Mouse (Mus musculus) heart, postnatal 0 days (tissue): ENCODE data around the gene Eaf2. TPM values are rescaled to one million over a fixed set of nuclear protein-coding genes. Genes with fewer than 3 reads are reported as not detected.

ENCODE experiments used
- ATAC-seq: fragments of 200-750 bp; cut with Nextera tagmentation; 2 replicates; pipeline ENCODE4 v1.8.0; 2017; ENCODE audit warnings: low read depth, moderate number of reproducible peaks, moderate library complexity; ENCODE audit not compliant: insufficient read depth
- DNase-seq: peaks from one replicate; pipeline ENCODE4 v3.0.0-alpha.2; 2016; ENCODE audit warnings: low spot score
- H3K27ac ChIP-seq: fragments of 300-500 bp; sonication (generic); 2 replicates; pipeline ENCODE4 v1.5.1; 2014; ENCODE audit warnings: low read depth, mild to moderate bottlenecking
- H3K27me3 ChIP-seq: fragments of 300-500 bp; sonication (generic); 2 replicates; pipeline ENCODE4 v1.6.1; 2014; ENCODE audit warnings: low read length, mixed read lengths; ENCODE audit not compliant: control insufficient read depth, insufficient read depth
- H3K36me3 ChIP-seq: fragments of 300-500 bp; sonication (generic); replicated peaks from 2 replicates; pipeline ENCODE4 v1.6.1; 2014; ENCODE audit warnings: low read length, mixed read lengths; ENCODE audit not compliant: control insufficient read depth, insufficient read depth
- H3K4me1 ChIP-seq: fragments of 300-500 bp; sonication (generic); 2 replicates; pipeline ENCODE4 v1.6.1; 2014; ENCODE audit warnings: antibody characterized with exemption; ENCODE audit not compliant: control insufficient read depth, insufficient read depth
- H3K4me2 ChIP-seq: fragments of 300-500 bp; sonication (generic); 2 replicates; pipeline ENCODE4 v1.6.1; 2014; ENCODE audit warnings: low read depth, mild to moderate bottlenecking, low read length, moderate library complexity
- H3K4me3 ChIP-seq: fragments of 300-500 bp; sonication (generic); 2 replicates; pipeline ENCODE4 v1.5.1; 2014; ENCODE audit warnings: low read depth, low read length
- H3K9ac ChIP-seq: fragments of 300-500 bp; sonication (generic); replicated peaks from 2 replicates; pipeline ENCODE4 v1.6.1; 2014; ENCODE audit warnings: low read depth, low read length, mixed read lengths
- H3K9me3 ChIP-seq: fragments of 300-500 bp; sonication (generic); replicated peaks from 2 replicates; pipeline ENCODE4 v1.6.1; 2016; ENCODE audit warnings: low read length; ENCODE audit not compliant: control insufficient read depth
- CTCF ChIP-seq: IDR thresholded peaks from 2 replicates; pipeline ENCODE4 v1.5.1; 2016; ENCODE audit warnings: antibody characterized with exemption, control low read depth, low read depth
- EP300 ChIP-seq: IDR thresholded peaks from 2 replicates; pipeline ENCODE4 v1.6.1; 2016; ENCODE audit warnings: antibody characterized with exemption, low read depth
- WGBS: fragments of 180-500 bp; shearing (Covaris S2); extraction: QIAGEN DNeasy Blood & Tissue Kit; methylation state at CpG from one replicate; pipeline ENCODE4 v1.1.7; 2014; 5-methylcytosine and 5-hydroxymethylcytosine counted together
- polyA plus RNA-seq: library from polyadenylated mRNA; unstranded; fragments of >200 nt; fragmentation: Nextera tagmentation; extraction: Ambion mirVana; gene quantifications from 2 replicates; pipeline ENCODE4 v1.2.1, GENCODE M21; 2015
- total RNA-seq: library from RNA; depleted of rRNA; stranded (reverse); fragments of >200 nt; gene quantifications from 2 replicates; pipeline ENCODE4 v1.2.3, GENCODE M21; 2014; ENCODE audit warnings: low replicate concordance

The Eaf2 gene
- total and polyA plus RNA-seq, 2 experiments from 2014 or later: 0.40 TPM; not detected in 1

DNA sequence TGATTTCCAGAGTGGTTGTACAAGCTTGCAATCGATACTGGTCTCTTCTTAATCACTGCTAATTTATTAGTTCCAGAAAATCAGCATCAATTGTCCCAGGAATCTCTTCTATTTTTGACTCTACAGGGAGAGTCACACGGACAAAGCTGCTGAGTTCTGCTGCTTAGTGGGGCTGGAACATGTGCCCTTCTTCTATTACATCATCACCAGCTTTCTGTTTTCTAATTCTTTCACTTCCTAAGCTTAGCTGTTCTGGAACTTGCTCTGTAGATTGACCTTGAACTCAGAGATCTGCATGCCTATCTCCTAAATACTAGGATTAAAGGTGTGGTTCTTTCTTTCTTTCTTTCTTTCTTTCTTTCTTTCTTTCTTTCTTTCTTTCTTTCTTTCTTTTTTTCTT lies 76.5 kb downstream of the Eaf2 start:
- Histone ChIP-seq H3K27me3 (no peaks in the 10 kb centered on the region), H3K27ac (no peak overlapping the region), H3K4me1 (no peaks in the 10 kb centered on the region), H3K9me3 (peaks cover 3% of the 10 kb centered on the region; the same call in 1 of the 2 replicates), H3K4me2 (no peak overlapping the region), H3K4me3 (no peak overlapping the region), H3K9ac (no peak overlapping the region), H3K36me3 (no peaks in the 10 kb centered on the region)
- ATAC-seq (no peak), DNase-seq (no peak)
- no peak for TF ChIP-seq EP300
- TF ChIP-seq CTCF: no peak
- WGBS: 66% methylated on average over 2 of the region's 2 CpGs

DNA sequence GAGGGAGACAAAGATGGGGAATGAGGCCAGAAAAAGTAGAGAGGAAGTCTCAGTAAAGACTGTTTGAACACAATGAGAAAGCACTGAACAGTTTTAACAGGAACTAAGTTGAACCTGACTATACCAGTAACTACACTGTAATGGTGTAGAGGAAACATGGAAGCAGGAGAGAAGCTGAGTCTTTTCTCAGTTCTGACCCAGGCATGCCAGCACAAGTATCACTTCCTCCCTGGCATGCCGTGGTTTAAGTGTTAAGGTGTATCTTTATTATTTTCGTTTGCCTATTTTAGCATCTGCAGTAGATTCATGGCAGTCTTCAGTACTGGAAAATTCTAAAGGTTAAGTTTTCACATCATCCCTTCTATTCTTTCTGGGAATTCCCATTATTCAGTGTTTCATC lies 79.8 kb downstream of the Eaf2 start:
- ATAC-seq: no peak
- TF ChIP-seq EP300 (no peak), CTCF (no peak)

DNA sequence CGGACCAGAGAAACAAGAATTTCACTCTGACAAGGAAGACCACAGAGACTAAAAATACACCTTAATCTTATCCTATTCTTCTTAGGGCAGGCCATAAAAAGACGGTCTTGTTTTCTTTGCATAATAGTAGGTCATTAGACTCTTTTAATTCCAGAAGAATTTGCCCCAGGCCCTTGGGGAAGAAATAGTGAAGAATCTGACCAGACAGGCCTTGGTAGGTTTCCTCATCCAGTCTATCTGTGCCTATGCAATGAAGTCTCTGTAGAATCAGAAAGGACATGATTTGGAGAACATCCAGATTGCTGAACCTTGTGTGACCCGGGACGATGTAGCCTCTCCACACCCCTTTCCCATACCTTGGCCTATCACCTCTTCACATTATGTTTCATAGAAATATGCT lies 84.6 kb downstream of the Eaf2 start:
- Histone ChIP-seq H3K4me2 (no peak overlapping the region), H3K27me3 (no peaks in the 10 kb centered on the region), H3K9ac (no peak overlapping the region), H3K9me3 (no peaks in the 10 kb centered on the region), H3K4me3 (no peak overlapping the region), H3K27ac (no peak overlapping the region), H3K36me3 (no peaks in the 10 kb centered on the region), H3K4me1 (no peaks in the 10 kb centered on the region)
- TF ChIP-seq EP300 (no peak), CTCF (no peak)
- DNase-seq (no peak), ATAC-seq (no peak)
- WGBS: 64% methylated on average over 4 of the region's 4 CpGs

More for the DNA sequence above, 79.8 kb downstream of the Eaf2 start:
- Histone ChIP-seq H3K4me2 (no peak overlapping the region), H3K9ac (no peak overlapping the region), H3K27ac (no peak overlapping the region), H3K9me3 (no peaks in the 10 kb centered on the region), H3K4me1 (no peaks in the 10 kb centered on the region), H3K36me3 (no peaks in the 10 kb centered on the region), H3K4me3 (no peak overlapping the region), H3K27me3 (no peaks in the 10 kb centered on the region)
- DNase-seq: no peak
- WGBS: 57% methylated on average over 2 of the region's 2 CpGs

DNA sequence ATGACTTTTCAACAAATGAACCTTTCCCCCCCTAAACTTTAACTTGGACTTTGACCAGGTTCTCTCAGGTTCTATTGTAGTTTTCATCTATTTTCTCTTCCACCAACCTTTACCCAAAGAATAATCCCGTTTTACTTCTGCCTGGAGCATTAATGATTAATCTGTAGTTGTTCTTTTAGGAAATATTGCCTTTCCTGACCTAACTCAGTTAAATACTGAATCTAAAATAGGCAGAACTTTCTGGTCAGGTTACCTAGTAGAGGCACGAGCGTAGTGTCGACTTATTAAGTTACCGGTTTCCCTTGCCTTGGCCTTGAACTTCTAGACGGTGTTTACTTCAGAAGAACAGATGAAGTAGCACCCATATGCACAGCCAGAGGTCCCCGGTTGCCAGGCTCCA lies 88.3 kb downstream of the Eaf2 start:
- Histone ChIP-seq H3K27ac (no peak overlapping the region), H3K36me3 (no peaks in the 10 kb centered on the region), H3K9me3 (no peaks in the 10 kb centered on the region), H3K4me3 (no peak overlapping the region), H3K4me2 (no peak overlapping the region), H3K27me3 (no peaks in the 10 kb centered on the region), H3K4me1 (no peaks in the 10 kb centered on the region), H3K9ac (no peak overlapping the region)
- WGBS: 84% methylated on average over 7 of the region's 7 CpGs
- TF ChIP-seq EP300: no peak
- ATAC-seq (no peak), DNase-seq (no peak)

DNA sequence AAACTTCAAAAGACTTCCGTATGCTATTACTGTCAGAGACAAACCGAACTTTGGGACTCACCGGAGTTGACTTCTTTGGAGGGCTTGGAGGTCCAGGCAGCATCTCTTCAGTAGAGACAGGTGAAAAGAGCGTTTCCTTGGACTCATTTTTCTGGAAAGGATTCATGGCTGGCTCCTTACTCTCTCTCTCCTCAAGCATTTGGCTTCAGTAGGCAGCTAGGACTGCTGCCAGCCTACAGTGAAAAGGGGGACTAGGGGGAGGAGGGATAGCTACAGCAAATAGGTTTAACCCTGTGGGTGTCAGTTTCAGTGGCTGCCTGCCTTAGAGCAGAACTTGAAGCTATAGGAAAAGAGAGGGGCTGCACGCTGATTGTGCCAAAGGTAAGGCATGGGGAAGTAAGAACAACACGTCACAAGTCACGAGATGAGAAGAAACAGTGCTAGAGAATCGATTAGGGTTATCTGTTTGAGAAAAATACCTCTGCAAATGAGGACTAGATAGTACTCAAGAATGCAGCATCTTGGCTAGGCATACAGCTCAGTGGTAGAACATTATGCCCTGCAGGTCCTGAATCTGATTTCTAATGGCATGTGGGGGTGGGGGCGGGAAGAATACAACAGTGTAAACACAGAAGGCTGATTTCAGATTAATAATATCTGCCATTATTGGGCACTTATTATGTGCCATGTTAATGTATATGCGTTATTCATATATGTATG lies 90.0 kb downstream of the Eaf2 start, which contains the start of gene Slc15a2:
TSS of gene Slc15a2 (minus strand) at position 369 of the 720 bp plus-strand sequence.
- Histone ChIP-seq H3K9ac (no peak within 1 kb of the TSS), H3K4me2 (peak within 1 kb of the TSS; percentile 23), H3K27ac (no peak within 1 kb of the TSS), H3K4me3 (no peak within 1 kb of the TSS), H3K27me3 (no peaks in the 10 kb centered on the region), H3K4me1 (no peaks in the 10 kb centered on the region), H3K36me3 (no peaks in the 10 kb centered on the region), H3K9me3 (no peaks in the 10 kb centered on the region)
- DNase-seq: no peak
- 54% methylated on average over 10 of the region's 10 CpGs for WGBS
- no peak for ATAC-seq
- TF ChIP-seq CTCF (no peak), EP300 (no peak)

DNA sequence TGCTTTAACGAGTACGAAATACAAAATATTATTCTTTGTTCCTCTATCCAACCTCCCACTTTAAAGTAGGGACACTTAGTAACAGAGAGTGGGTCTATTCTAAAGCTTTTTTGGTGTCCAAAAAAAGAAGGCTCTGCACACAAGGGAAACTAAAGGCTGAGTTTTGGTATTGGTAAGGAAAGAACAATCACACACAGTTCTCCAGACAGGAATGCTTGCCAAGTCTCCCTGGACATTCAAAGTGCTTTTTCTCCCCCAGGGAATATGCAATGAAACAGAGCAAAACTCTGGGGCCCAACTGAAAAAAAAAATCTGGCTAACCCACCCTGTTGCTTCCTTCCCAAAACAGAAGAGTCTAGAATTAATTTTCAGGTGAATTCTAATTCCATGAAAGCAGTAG lies 90.7 kb downstream of the Eaf2 start:
- DNase-seq: no peak
- H3K4me1 ChIP-seq: no peaks in the 10 kb centered on the region
- H3K4me3 ChIP-seq: no peak overlapping the region
- TF ChIP-seq CTCF (no peak), EP300 (no peak)
- H3K36me3 ChIP-seq: no peaks in the 10 kb centered on the region
- H3K27me3 ChIP-seq: no peaks in the 10 kb centered on the region
- H3K9me3 ChIP-seq: no peaks in the 10 kb centered on the region
- ATAC-seq: no peak
- no peak overlapping the region for H3K9ac ChIP-seq
- H3K27ac ChIP-seq: no peak overlapping the region
- 77% methylated on average over 2 of the region's 2 CpGs for WGBS
- peak overlapping the region; percentile 23 for H3K4me2 ChIP-seq
